Mouse (Mus musculus): ENCODE measurements at regions not wholly inside any gene's neighbourhood (a gene's known extent, or its start where the extent isn't known, plus 50 kb on each side); places are given as distances from the start of the nearest gene placed in this dataset.

GRCm38 (mm10) chr8:76309200-76309599 lies 590.0 kb upstream of the Nr3c2 start:
- no peak for DNase-seq (ENCODE audit: extremely low spot score in 1 of 2, low spot score in 1 of 2)

DNA sequence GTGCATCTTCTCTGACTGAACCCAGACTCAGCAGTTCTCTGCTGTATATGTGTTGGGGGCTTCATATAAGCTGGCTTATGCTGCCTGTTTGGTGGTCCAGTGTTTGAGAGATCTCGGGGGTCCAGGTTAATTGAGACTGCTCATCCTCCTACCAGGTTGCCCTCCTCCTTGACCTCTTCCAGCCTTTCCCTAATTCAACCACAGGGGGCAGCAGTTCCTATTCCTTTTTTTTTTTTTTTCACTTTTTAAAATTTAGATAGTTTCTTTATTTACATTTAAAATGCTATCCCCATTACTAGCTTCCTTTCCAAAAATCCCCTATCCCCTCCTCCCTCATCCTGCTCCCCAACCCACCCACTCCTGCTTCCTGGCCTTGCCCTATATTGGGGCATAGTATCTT lies 570.7 kb upstream of the Nr3c2 start:
- DNase-seq (ENCODE audit: extremely low spot score in 1 of 2, low spot score in 1 of 2) = no peak

- DNase-seq (ENCODE audit: extremely low spot score in 1 of 2, low spot score in 1 of 2) = no peak
Measured at GRCm38 (mm10) chr8:76343072-76343471, 556.2 kb upstream of the Nr3c2 start.

DNA sequence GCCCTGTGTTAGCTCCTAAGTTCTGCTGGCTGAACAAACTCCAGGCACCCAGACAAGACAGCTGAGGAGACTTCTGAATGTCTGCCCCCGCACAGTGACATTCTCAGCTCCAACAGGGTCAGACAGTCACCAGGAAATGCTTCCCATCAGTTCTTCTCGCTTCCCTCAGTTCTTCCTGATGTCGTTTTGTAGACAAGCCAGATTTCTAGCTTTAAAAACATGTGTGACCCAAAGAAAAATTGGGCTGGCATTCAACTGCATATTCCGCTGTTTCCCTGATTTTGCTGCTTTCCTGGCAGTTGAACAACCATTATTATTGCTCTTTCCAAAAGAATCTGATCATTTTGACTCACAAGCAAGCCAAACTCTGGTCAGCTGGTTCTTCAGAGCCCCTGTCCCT lies 553.1 kb upstream of the Nr3c2 start:
- DNase-seq (ENCODE audit: extremely low spot score in 1 of 2, low spot score in 1 of 2) = no peak

DNA sequence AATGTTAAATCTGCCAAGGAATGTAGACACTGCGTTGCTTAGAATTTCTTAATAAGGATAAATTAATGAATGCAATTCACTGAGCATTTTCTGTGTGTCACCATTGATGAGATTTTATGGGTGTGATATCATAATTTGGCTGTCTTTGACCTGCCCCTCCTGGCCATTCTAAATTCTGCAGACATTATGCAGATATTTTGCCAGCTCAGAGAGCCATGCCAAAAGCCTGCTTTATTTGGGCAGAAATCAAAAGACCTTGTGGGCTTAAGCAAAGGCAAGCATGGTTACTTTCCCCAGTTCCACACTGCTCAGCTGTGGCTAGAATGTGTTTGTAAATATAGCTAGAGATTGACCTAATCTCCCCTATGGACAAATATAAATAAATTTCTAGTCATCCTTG lies 552.4 kb upstream of the Nr3c2 start:
- DNase-seq (ENCODE audit: extremely low spot score in 1 of 2, low spot score in 1 of 2) = no peak

DNA sequence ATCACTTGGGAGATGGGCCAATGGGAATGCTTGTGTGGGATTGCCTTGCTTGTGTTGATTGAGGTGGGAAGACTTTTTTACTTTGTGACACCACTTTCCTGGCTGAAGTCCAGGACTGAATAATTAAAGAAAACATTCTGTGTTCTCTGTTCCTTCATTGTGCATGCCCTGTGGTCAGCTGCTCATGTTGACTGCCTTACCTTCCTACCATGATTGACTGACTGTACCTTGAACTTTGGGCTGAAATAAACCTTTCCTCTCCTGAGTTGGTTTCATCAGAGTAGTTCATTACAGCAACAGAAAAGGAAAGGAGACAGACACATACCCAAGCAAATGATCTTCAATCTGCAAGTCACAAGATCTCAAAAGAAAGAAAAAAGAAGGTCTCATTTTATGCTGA lies 524.9 kb upstream of the Nr3c2 start:
- DNase-seq (ENCODE audit: extremely low spot score in 1 of 2, low spot score in 1 of 2) = no peak

DNA sequence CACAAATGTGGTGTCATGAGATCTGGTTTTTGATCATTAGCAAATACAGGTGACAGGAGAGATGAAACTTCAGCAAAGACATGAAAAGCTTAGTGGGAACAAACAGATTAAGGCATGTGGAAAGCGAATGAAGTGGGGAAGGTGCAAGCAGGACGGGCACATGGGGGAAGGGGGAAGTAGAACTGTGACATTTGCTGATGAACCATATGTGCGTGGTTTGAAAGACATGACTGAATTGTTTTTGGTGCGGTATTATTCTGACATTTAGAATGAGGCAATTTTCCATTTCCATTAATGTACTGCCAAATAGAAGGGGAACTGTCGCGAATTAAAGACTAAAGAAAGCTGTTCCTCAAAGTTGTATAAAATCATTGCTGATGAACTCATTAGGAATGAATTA lies 521.5 kb upstream of the Nr3c2 start:
- no peak for DNase-seq (ENCODE audit: extremely low spot score in 1 of 2, low spot score in 1 of 2)

DNA sequence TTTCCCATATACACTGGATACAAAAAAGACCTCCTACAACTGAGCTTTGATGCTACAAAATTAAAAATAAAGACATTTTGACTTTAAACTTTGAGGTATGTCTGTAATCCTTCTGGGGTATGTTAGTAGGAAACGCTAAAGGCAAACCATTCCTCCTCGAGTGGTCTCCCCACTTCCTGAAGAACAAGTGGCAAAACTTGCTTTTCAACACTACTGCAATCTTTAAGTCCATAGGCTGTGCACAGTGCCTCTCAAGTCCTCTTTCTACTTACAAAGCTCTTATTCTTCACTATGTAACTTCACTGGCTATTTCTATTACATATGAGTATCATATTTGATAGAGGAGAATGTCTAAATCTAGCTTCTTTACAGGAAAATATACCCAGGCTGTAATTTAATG lies 517.6 kb upstream of the Nr3c2 start:
- no peak for DNase-seq (ENCODE audit: extremely low spot score in 1 of 2, low spot score in 1 of 2)

DNA sequence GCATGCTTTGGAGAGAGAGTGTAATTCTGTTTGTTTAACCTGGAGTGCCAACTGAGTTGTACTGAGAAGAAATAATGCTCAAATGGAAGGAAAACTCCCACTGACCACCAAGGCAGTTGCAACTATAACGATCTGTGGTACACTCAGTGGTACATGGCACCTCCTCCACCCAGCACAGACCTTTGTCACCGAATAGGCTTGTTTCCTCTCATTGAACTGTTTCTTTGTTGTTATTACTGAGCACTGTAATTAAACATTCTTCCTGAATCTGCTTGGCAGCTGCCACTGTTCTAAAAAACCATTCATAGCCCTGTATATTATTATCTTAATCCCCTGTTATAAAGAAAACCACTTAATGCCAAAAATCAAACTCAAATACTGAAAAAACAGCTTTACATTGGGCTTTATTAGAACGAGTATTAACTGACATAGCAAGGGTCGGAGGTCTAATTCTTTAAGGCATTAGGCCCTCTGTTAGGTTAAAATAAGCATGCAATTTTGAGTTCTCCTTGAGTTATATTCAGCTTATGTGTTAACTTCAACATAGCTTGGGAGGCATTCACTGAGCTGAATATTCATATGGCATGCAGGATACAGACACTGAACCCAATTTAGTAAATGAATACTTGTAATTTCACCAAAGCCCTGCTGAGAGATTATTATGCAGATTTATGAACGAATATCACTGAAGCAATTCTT lies 515.5 kb upstream of the Nr3c2 start:
- no peak for DNase-seq (ENCODE audit: extremely low spot score in 1 of 2, low spot score in 1 of 2)

GRCm38 (mm10) chr8:76384282-76384637 lies 515.0 kb upstream of the Nr3c2 start:
- DNase-seq (ENCODE audit: extremely low spot score in 1 of 2, low spot score in 1 of 2) = no peak

DNA sequence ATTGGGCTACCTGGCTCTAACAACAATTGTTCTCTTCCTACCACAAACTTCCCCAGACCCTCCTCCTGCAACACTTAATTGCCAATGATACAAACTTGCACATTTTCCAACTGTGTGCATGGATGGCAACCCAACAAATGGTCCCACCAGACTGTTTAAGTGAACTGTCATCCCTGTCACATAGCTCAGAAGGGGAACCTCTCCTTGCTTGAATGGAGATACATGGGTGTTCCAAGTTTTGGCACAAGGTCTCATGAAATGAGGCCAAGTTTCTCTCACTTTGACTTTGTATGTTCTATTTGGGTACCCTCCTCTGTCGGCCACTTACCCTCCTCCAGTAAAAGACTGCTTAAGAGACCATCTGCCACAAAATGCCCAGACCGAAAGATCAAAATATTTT lies 507.2 kb upstream of the Nr3c2 start:
- DNase-seq (ENCODE audit: extremely low spot score in 1 of 2, low spot score in 1 of 2) = no peak

DNA sequence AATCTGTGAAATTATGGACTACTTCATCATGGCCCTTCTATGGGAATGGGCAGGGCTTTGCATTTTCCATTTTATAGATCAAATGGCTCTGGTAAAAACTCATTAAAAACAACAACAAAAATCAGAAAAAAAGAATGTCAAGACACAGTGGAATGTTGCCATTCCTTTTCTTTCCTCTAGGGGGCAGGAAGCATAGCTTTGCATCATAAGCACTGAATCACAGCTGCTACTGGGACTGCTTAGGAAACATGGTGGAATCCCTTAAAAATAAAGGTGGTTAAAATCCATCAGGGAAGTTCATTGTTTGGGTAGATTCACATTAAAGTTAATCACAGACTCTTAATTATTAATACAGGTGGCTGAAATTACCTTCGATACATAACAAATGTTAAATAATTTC lies 476.8 kb upstream of the Nr3c2 start:
- no peak for DNase-seq (ENCODE audit: extremely low spot score in 1 of 2, low spot score in 1 of 2)

GRCm38 (mm10) chr8:76422861-76423532 lies 476.2 kb upstream of the Nr3c2 start:
- no peak for DNase-seq (ENCODE audit: extremely low spot score in 1 of 2, low spot score in 1 of 2)

DNA sequence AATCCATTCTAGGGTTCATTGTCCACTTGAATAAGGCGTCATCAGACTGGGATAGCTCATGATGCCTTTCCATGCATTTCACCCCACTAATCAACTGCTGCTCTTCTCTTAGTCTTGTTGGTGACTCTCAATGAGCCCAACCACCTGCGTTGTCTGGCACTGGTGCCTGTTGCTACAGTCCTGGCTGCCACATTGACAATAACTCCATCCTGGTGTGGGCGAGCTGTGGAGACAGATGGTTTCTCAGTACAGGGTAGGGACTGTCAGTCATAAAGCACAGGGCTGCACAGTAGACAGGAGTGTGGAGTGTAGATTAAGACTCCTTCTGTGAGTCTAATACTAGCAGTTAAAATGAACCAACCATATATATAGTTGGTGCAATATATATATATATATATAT lies 469.4 kb upstream of the Nr3c2 start:
- peak in 1 of 2 experiments; percentile 43 for DNase-seq (ENCODE audit: extremely low spot score in 1 of 2, low spot score in 1 of 2)

GRCm38 (mm10) chr8:76432813-76433212 lies 466.4 kb upstream of the Nr3c2 start:
- DNase-seq (ENCODE audit: extremely low spot score in 1 of 2, low spot score in 1 of 2) = no peak

GRCm38 (mm10) chr8:76437951-76438350 lies 461.3 kb upstream of the Nr3c2 start:
- DNase-seq (ENCODE audit: extremely low spot score in 1 of 2, low spot score in 1 of 2) = no peak

GRCm38 (mm10) chr8:76474464-76475208 lies 424.6 kb upstream of the Nr3c2 start:
- DNase-seq (ENCODE audit: extremely low spot score in 1 of 2, low spot score in 1 of 2) = no peak

DNA sequence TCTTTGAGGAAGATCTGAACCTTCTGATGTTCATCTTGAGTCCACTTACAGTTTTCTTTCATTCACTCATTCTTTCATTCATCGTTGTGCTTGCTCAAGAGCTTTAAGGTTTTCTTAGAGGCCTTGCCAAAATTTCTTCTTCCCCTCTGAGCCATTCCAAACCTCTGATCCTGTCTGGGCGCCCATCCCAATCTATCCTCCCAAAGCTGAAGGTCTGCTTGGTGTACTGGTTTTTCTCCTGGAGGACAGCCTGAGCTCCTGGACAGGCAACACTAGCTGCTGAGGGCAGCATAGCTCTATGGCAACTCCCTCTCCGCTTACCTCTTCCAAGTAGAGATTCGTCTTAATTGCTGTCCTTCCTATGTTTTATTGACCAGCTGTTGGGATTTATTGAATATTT lies 420.3 kb upstream of the Nr3c2 start:
- no peak for DNase-seq (ENCODE audit: extremely low spot score in 1 of 2, low spot score in 1 of 2)

DNA sequence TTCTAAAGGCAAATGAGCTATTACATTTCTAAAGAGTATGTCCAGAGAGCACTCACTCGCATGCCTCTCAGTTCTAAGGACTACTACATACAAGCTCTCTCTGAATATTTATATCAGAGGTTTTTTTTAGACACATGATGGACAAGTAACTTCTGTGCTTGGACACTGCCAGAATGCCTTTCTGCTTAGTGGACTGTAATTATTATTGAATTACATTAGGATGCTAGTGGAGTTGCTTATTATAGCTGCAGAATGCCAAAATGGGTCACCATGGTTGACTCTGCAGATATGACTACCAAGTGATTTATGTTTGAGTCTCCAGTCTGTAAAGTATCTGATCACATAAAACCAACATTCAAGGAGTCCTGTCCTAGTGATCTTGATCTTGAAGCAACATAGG lies 395.6 kb upstream of the Nr3c2 start:
- DNase-seq (ENCODE audit: extremely low spot score in 1 of 2, low spot score in 1 of 2) = no peak

DNA sequence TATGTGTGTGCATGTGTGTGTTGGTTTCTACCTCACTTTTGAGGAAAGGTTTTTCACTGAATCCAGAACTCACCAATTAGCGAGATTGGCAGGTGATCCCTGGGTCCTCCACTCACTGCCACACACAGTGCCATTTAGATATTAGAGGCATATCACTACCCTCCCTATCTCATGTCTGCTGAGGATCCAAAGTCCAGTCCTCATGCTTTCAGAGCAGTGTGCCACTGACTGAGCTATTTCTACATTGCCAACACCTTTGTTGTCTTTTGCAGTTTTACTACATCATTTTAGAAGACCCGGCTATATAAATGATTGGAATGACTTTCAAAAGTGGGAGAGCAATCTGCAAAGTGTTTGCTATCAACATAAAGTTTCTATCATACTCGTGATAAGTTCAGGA lies 392.0 kb upstream of the Nr3c2 start:
- no peak for DNase-seq (ENCODE audit: extremely low spot score in 1 of 2, low spot score in 1 of 2)

GRCm38 (mm10) chr8:76509201-76509600 lies 390.0 kb upstream of the Nr3c2 start:
- DNase-seq (ENCODE audit: extremely low spot score in 1 of 2, low spot score in 1 of 2) = no peak

- no peak for DNase-seq (ENCODE audit: extremely low spot score in 1 of 2, low spot score in 1 of 2)
Measured at GRCm38 (mm10) chr8:76514132-76514531, 385.1 kb upstream of the Nr3c2 start.

Data from layer of hippocampus, postnatal 25 days (tissue).